Mouse (Mus musculus): ENCODE measurements around the gene Gnl1. TPM values are rescaled to one million over a fixed set of nuclear protein-coding genes. Genes with fewer than 3 reads are reported as not detected.
A peak's percentile ranks its signal among the peaks of the same experiment; 100 is the strongest.
"Not testable (repeated sequence)": the region's sequence is repeated elsewhere in the genome, so short reads cannot be mapped to it uniquely, and the experiment has no call there.

Gene Gnl1
- polyA plus RNA-seq, 1 experiment from 2014 or later: 27.9 TPM

- H3K27me3 ChIP-seq (replicated peaks; ENCODE audit: control insufficient read depth, insufficient read depth, low read length); H3K4me1 ChIP-seq (ENCODE audit: control insufficient read depth, insufficient read depth, low read length); H3K27ac ChIP-seq (ENCODE audit: low read depth, low read length); H3K4me2 ChIP-seq (ENCODE audit: low read length); DNase-seq (ENCODE audit: low spot score); H3K9me3 ChIP-seq (replicated peaks; ENCODE audit: control insufficient read depth, low read length); ATAC-seq; H3K9ac ChIP-seq (ENCODE audit: low read length); H3K4me3 ChIP-seq (ENCODE audit: low read depth, low read length): not testable (repeated sequence)
- WGBS: 83% methylated on average over 2 of the region's 3 CpGs
- H3K36me3 ChIP-seq (ENCODE audit: control insufficient read depth, insufficient read depth, low read length): peaks cover 26% of the 10 kb centered on the region
These were observed 27.1 kb upstream of the Gnl1 start for GRCm38 (mm10) chr17:35952559-35952958.

- Histone ChIP-seq H3K9ac (ENCODE audit: low read length) (no peak overlapping the region), H3K36me3 (ENCODE audit: control insufficient read depth, insufficient read depth, low read length) (peaks cover 47% of the 10 kb centered on the region), H3K4me3 (ENCODE audit: low read depth, low read length) (no peak overlapping the region), H3K9me3 (replicated peaks; ENCODE audit: control insufficient read depth, low read length) (no peaks in the 10 kb centered on the region), H3K27ac (ENCODE audit: low read depth, low read length) (no peak overlapping the region), H3K27me3 (replicated peaks; ENCODE audit: control insufficient read depth, insufficient read depth, low read length) (no peaks in the 10 kb centered on the region), H3K4me1 (ENCODE audit: control insufficient read depth, insufficient read depth, low read length) (no peaks in the 10 kb centered on the region), H3K4me2 (ENCODE audit: low read length) (no peak overlapping the region)
- 82% methylated on average over 8 of the region's 8 CpGs for WGBS
- no peak for DNase-seq (ENCODE audit: low spot score)
- ATAC-seq: no peak
These were observed 25.0 kb upstream of the Gnl1 start for GRCm38 (mm10) chr17:35954665-35955064.

GRCm38 (mm10) chr17:35958533-35959223 lies 21.0 kb upstream of the Gnl1 start:
- no peaks in the 10 kb centered on the region for H3K9me3 ChIP-seq (replicated peaks; ENCODE audit: control insufficient read depth, low read length)
- no peak overlapping the region for H3K4me2 ChIP-seq (ENCODE audit: low read length)
- no peaks in the 10 kb centered on the region for H3K27me3 ChIP-seq (replicated peaks; ENCODE audit: control insufficient read depth, insufficient read depth, low read length)
- ATAC-seq (no peak), DNase-seq (ENCODE audit: low spot score) (no peak)
- no peak overlapping the region for H3K27ac ChIP-seq (ENCODE audit: low read depth, low read length)
- no peak overlapping the region for H3K9ac ChIP-seq (ENCODE audit: low read length)
- no peak overlapping the region for H3K4me3 ChIP-seq (ENCODE audit: low read depth, low read length)
- H3K4me1 ChIP-seq (ENCODE audit: control insufficient read depth, insufficient read depth, low read length): no peaks in the 10 kb centered on the region
- 94% methylated on average over 15 of the region's 15 CpGs for WGBS
- H3K36me3 ChIP-seq (ENCODE audit: control insufficient read depth, insufficient read depth, low read length): peaks cover 88% of the 10 kb centered on the region

- Histone ChIP-seq H3K36me3 (ENCODE audit: control insufficient read depth, insufficient read depth, low read length) (peaks cover 69% of the 10 kb centered on the region), H3K4me3 (ENCODE audit: low read depth, low read length) (no peak overlapping the region), H3K9me3 (replicated peaks; ENCODE audit: control insufficient read depth, low read length) (no peaks in the 10 kb centered on the region), H3K27ac (ENCODE audit: low read depth, low read length) (no peak overlapping the region), H3K27me3 (replicated peaks; ENCODE audit: control insufficient read depth, insufficient read depth, low read length) (no peaks in the 10 kb centered on the region), H3K4me1 (ENCODE audit: control insufficient read depth, insufficient read depth, low read length) (peaks cover under 1% of the 10 kb centered on the region; the same call in 1 of the 2 replicates), H3K9ac (ENCODE audit: low read length) (no peak overlapping the region), H3K4me2 (ENCODE audit: low read length) (no peak overlapping the region)
- WGBS: 94% methylated on average over 10 of the region's 10 CpGs
- DNase-seq (ENCODE audit: low spot score) (no peak), ATAC-seq (no peak)
These were observed 16.4 kb upstream of the Gnl1 start for GRCm38 (mm10) chr17:35963279-35963678.

GRCm38 (mm10) chr17:35967621-35968020 lies 12.0 kb upstream of the Gnl1 start:
- Histone ChIP-seq H3K9me3 (replicated peaks; ENCODE audit: control insufficient read depth, low read length) (no peaks in the 10 kb centered on the region), H3K4me2 (ENCODE audit: low read length) (no peak overlapping the region), H3K27ac (ENCODE audit: low read depth, low read length) (no peak overlapping the region), H3K9ac (ENCODE audit: low read length) (no peak overlapping the region), H3K36me3 (ENCODE audit: control insufficient read depth, insufficient read depth, low read length) (peaks cover 31% of the 10 kb centered on the region), H3K27me3 (replicated peaks; ENCODE audit: control insufficient read depth, insufficient read depth, low read length) (no peaks in the 10 kb centered on the region), H3K4me1 (ENCODE audit: control insufficient read depth, insufficient read depth, low read length) (peaks cover 7% of the 10 kb centered on the region; the same call in 1 of the 2 replicates), H3K4me3 (ENCODE audit: low read depth, low read length) (no peak overlapping the region)
- ATAC-seq (no peak), DNase-seq (ENCODE audit: low spot score) (no peak)
- WGBS: 91% methylated on average over 2 of the region's 2 CpGs

- Histone ChIP-seq H3K36me3 (ENCODE audit: control insufficient read depth, insufficient read depth, low read length) (peaks cover 28% of the 10 kb centered on the region), H3K27me3 (replicated peaks; ENCODE audit: control insufficient read depth, insufficient read depth, low read length) (no peaks in the 10 kb centered on the region), H3K27ac (ENCODE audit: low read depth, low read length) (peak within 1 kb of the TSS; percentile 60; the same call in 1 of the 2 replicates), H3K4me1 (ENCODE audit: control insufficient read depth, insufficient read depth, low read length) (peaks cover 7% of the 10 kb centered on the region; the same call in 1 of the 2 replicates), H3K9me3 (replicated peaks; ENCODE audit: control insufficient read depth, low read length) (no peaks in the 10 kb centered on the region), H3K4me3 (ENCODE audit: low read depth, low read length) (peak within 1 kb of the TSS; percentile 89), H3K9ac (ENCODE audit: low read length) (peak within 1 kb of the TSS; percentile 80), H3K4me2 (ENCODE audit: low read length) (peak within 1 kb of the TSS; percentile 59)
- DNase-seq (ENCODE audit: low spot score) (peak; percentile 98), ATAC-seq (peak; percentile 98)
- WGBS: under 1% methylated on average over 68 of the region's 68 CpGs
These were observed 9.9 kb upstream of the Gnl1 start, which contains the start of gene Abcf1 for GRCm38 (mm10) chr17:35969418-35970389. Abcf1 (minus strand) TSS chr17:35969761.

GRCm38 (mm10) chr17:35972131-35972530 lies 7.5 kb upstream of the Gnl1 start:
- no peak overlapping the region for H3K9ac ChIP-seq (ENCODE audit: low read length)
- ATAC-seq (no peak), DNase-seq (ENCODE audit: low spot score) (no peak)
- no peak overlapping the region for H3K4me3 ChIP-seq (ENCODE audit: low read depth, low read length)
- H3K27me3 ChIP-seq (replicated peaks; ENCODE audit: control insufficient read depth, insufficient read depth, low read length): no peaks in the 10 kb centered on the region
- H3K27ac ChIP-seq (ENCODE audit: low read depth, low read length): no peak overlapping the region
- no peaks in the 10 kb centered on the region for H3K9me3 ChIP-seq (replicated peaks; ENCODE audit: control insufficient read depth, low read length)
- 64% methylated on average over 1 of the region's 1 CpGs for WGBS
- peaks cover 38% of the 10 kb centered on the region for H3K36me3 ChIP-seq (ENCODE audit: control insufficient read depth, insufficient read depth, low read length)
- no peak overlapping the region for H3K4me2 ChIP-seq (ENCODE audit: low read length)
- H3K4me1 ChIP-seq (ENCODE audit: control insufficient read depth, insufficient read depth, low read length): peaks cover 7% of the 10 kb centered on the region; the same call in 1 of the 2 replicates

- H3K4me1 ChIP-seq (ENCODE audit: control insufficient read depth, insufficient read depth, low read length): peaks cover 14% of the 10 kb centered on the region; the same call in 1 of the 2 replicates
- DNase-seq (ENCODE audit: low spot score): peak; percentile 93
- H3K36me3 ChIP-seq (ENCODE audit: control insufficient read depth, insufficient read depth, low read length): peaks cover 47% of the 10 kb centered on the region
- ATAC-seq: peak; percentile 87
- peak overlapping the region; percentile 90 for H3K4me3 ChIP-seq (ENCODE audit: low read depth, low read length)
- H3K9me3 ChIP-seq (replicated peaks; ENCODE audit: control insufficient read depth, low read length): no peaks in the 10 kb centered on the region
- WGBS: 2% methylated on average over 41 of the region's 41 CpGs
- H3K27me3 ChIP-seq (replicated peaks; ENCODE audit: control insufficient read depth, insufficient read depth, low read length): no peaks in the 10 kb centered on the region
- peak overlapping the region; percentile 94 for H3K27ac ChIP-seq (ENCODE audit: low read depth, low read length)
- peak overlapping the region; percentile 88 for H3K4me2 ChIP-seq (ENCODE audit: low read length)
- H3K9ac ChIP-seq (ENCODE audit: low read length): peak overlapping the region; percentile 80
These were observed 745 bp upstream of the Gnl1 start for GRCm38 (mm10) chr17:35978811-35979400.

All from forebrain, embryonic 14.5 days (tissue).